Mouse (Mus musculus) heart, embryonic 12.5 days (tissue): ENCODE measurements around the gene Il10rb. TPM values are rescaled to one million over a fixed set of nuclear protein-coding genes. Genes with fewer than 3 reads are reported as not detected.
A peak's percentile ranks its signal among the peaks of the same experiment; 100 is the strongest.

Experiments used
- ATAC-seq: fragments of 200-750 bp; cut with Nextera tagmentation; 2 replicates; pipeline ENCODE4 v1.8.0; 2017; ENCODE audit warnings: moderate TSS enrichment, moderate library complexity; ENCODE audit not compliant: insufficient number of reproducible peaks, low FRiP score
- H3K27ac ChIP-seq: fragments of 300-500 bp; sonication (generic); 2 replicates; pipeline ENCODE4 v1.5.1; 2016; ENCODE audit warnings: mild to moderate bottlenecking, moderate library complexity; ENCODE audit not compliant: poor library complexity, severe bottlenecking
- H3K27me3 ChIP-seq: fragments of 300-500 bp; sonication (generic); replicated peaks from 2 replicates; pipeline ENCODE4 v1.6.1; 2016; ENCODE audit warnings: mild to moderate bottlenecking, moderate library complexity
- H3K36me3 ChIP-seq: fragments of 300-500 bp; sonication (generic); 2 replicates; pipeline ENCODE4 v1.6.1; 2016; ENCODE audit warnings: mild to moderate bottlenecking, moderate library complexity
- H3K4me1 ChIP-seq: fragments of 300-500 bp; sonication (generic); replicated peaks from 2 replicates; pipeline ENCODE4 v1.6.1; 2016; ENCODE audit warnings: mild to moderate bottlenecking
- H3K4me2 ChIP-seq: fragments of 300-500 bp; sonication (generic); 2 replicates; pipeline ENCODE4 v1.6.1; 2016; ENCODE audit warnings: mild to moderate bottlenecking, moderate library complexity
- H3K4me3 ChIP-seq: fragments of 300-500 bp; sonication (generic); 2 replicates; pipeline ENCODE4 v1.5.1; 2016; ENCODE audit warnings: mild to moderate bottlenecking
- H3K9ac ChIP-seq: fragments of 300-500 bp; sonication (generic); 2 replicates; pipeline ENCODE4 v1.6.1; 2016; ENCODE audit warnings: mild to moderate bottlenecking, moderate library complexity
- H3K9me3 ChIP-seq: fragments of 300-500 bp; sonication (generic); replicated peaks from 2 replicates; pipeline ENCODE4 v1.6.1; 2016; ENCODE audit warnings: mild to moderate bottlenecking, moderate library complexity
- WGBS: fragments of 180-500 bp; shearing (Covaris S2); methylation state at CpG from one replicate; pipeline ENCODE4 v1.1.7; 2016; 5-methylcytosine and 5-hydroxymethylcytosine counted together
- polyA plus RNA-seq: library from polyadenylated mRNA; unstranded; fragments of >200 nt; fragmentation: Nextera tagmentation; extraction: Ambion mirVana; gene quantifications from 2 replicates; pipeline ENCODE4 v1.2.1, GENCODE M21; 2016

The Il10rb gene
- polyA plus RNA-seq: 40.1 and 42.6 TPM in 2 replicates

DNA sequence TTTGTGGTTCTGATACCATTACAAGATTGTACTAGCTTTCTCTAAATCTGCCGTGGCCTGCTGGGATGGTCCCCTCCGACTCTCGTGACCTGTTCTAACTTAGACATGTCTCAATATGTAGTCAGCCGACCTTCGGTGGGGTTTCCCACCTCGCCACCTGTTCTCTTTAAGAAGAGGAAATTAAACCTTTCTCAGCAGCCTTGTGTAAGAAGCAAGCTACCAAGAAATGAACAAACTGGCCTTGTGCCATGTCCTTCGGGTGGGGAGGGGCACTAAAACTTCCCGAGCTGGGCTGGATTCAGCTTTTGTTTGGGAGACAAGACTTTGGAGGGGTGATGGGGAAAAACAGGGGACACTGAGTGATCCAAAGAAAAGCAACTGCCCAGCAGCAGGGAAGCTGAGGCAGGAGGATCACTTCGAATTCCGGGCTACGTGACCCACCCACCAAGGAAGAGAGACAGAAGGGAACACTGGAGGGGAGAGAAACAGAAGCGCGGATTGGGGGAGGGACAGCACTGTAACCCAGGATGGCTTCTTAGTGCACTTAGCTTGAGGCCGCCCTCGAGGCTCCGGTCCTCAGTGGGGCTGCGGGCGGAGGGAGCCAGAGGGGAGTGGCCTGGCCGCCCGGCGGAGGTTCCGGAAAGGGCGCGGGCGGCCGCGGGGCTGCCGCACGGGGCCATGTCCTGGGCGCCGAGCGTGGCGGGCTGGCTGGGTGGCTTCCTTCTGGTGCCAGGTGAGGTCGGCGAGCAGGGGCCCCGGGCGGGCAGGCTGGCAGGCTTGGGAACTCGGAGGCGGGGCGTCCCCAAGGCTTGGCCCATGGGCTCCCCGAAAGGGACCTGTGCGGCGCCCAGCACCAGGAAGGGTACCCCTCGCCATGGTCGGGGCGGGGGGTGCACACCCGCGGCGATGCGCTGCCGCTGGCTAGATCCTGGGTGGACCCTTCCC, at the start of gene Il10rb:
Gene Il10rb, plus strand, starts transcription at position 525 of the 945 bp plus-strand sequence.
- peaks cover 38% of the 10 kb centered on the region for H3K36me3 ChIP-seq

GRCm38 (mm10) chr16:91356760-91357525, 49.0 kb upstream of the Il10rb start:
- Histone ChIP-seq H3K36me3 (no peaks in the 10 kb centered on the region), H3K27me3 (peaks cover 27% of the 10 kb centered on the region), H3K9me3 (no peaks in the 10 kb centered on the region), H3K4me2 (no peak overlapping the region), H3K27ac (no peak overlapping the region), H3K4me1 (peaks cover 12% of the 10 kb centered on the region), H3K9ac (no peak overlapping the region), H3K4me3 (no peak overlapping the region)
- ATAC-seq: no peak
- WGBS: 78% methylated on average over 10 of the region's 10 CpGs

More for the DNA sequence above, at the start of gene Il10rb:
- Histone ChIP-seq H3K9ac (peak within 1 kb of the TSS; percentile 88), H3K4me2 (peak within 1 kb of the TSS; percentile 83), H3K4me3 (peak within 1 kb of the TSS; percentile 73), H3K27me3 (no peaks in the 10 kb centered on the region), H3K4me1 (peaks cover 36% of the 10 kb centered on the region), H3K27ac (peak within 1 kb of the TSS; percentile 82), H3K9me3 (no peaks in the 10 kb centered on the region)
- ATAC-seq: peak; percentile 92
- WGBS: 5% methylated on average over 51 of the region's 51 CpGs

DNA sequence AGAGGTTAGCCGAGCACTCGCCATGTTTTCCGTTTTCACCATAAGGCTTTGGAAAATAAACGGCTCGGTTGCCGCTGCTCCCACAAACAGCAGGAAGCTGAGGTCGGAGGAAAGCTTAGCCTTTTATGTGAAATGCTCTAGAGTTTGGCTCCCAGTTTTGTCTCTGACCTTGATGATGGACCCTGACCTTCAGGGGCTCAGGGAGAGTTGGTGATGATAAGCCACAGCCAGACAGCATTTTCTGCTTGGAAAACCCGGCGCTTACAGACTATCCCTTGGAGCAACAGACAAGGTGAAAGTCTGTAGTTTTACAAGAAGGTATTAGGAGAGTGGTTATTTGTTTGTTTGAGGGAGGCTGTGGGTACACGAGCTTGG, 48.5 kb upstream of the Il10rb start:
- Histone ChIP-seq H3K27me3 (peaks cover 26% of the 10 kb centered on the region), H3K4me1 (peaks cover 17% of the 10 kb centered on the region), H3K4me3 (no peak overlapping the region), H3K27ac (no peak overlapping the region), H3K36me3 (no peaks in the 10 kb centered on the region), H3K4me2 (no peak overlapping the region), H3K9me3 (no peaks in the 10 kb centered on the region), H3K9ac (no peak overlapping the region; the same call in 1 of the 2 replicates)
- whole genome bisulfite sequencing: 42% methylated on average over 10 of the region's 10 CpGs
- ATAC-seq: no peak

DNA sequence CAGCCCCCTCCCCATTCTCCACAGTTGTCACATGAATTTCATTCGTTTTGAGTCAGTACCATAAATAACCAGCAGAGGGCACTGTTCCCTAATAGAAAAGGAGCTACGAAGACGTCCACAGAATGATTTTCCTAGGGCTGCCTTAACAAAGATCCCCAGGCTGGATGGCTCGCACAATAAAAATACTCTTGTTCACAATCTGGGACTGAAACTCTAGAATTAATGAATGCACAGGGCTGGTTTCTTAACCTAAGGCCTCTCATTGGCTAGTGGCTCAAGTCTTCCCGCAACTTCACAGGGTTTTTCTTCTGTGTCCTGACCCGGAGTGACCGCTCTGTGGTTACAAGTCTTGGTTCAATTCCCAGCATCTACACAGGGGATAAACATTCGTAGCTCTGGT, 47.4 kb upstream of the Il10rb start:
- WGBS: 42% methylated on average over 8 of the region's 8 CpGs

DNA sequence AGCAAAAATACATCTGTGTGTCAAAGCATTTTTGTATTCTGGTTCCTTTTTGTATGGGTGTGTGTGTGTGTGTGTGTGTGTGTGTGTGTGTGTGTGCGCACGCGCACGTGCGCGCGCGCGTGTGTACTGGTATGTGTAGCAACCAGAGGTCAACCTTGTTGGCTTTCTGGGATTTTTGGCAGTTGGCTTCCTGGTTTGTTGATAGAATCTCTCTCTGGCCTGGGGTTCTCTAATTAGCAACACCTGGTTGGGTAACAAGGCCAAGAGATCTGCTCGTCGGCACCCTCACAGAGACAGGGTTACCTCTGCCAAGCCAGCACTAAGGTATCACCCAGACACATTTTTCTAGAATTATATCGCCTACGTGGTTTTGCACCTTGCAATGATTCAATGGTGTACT, 46.4 kb upstream of the Il10rb start:
- no peaks in the 10 kb centered on the region for H3K9me3 ChIP-seq
- no peak overlapping the region for H3K4me2 ChIP-seq
- H3K27ac ChIP-seq: no peak overlapping the region
- H3K4me1 ChIP-seq: peaks cover 33% of the 10 kb centered on the region
- H3K27me3 ChIP-seq: peaks cover 9% of the 10 kb centered on the region
- H3K4me3 ChIP-seq: no peak overlapping the region
- 93% methylated on average over 13 of the region's 13 CpGs for WGBS
- no peak for ATAC-seq
- no peak overlapping the region for H3K9ac ChIP-seq
- H3K36me3 ChIP-seq: no peaks in the 10 kb centered on the region

More for the DNA sequence above, 47.4 kb upstream of the Il10rb start:
- H3K4me1 ChIP-seq: peaks cover 24% of the 10 kb centered on the region
- no peak for ATAC-seq
- no peak overlapping the region for H3K4me2 ChIP-seq
- H3K9me3 ChIP-seq: no peaks in the 10 kb centered on the region
- H3K27ac ChIP-seq: no peak overlapping the region
- H3K9ac ChIP-seq: no peak overlapping the region
- H3K36me3 ChIP-seq: no peaks in the 10 kb centered on the region
- H3K27me3 ChIP-seq: peaks cover 17% of the 10 kb centered on the region
- H3K4me3 ChIP-seq: no peak overlapping the region

DNA sequence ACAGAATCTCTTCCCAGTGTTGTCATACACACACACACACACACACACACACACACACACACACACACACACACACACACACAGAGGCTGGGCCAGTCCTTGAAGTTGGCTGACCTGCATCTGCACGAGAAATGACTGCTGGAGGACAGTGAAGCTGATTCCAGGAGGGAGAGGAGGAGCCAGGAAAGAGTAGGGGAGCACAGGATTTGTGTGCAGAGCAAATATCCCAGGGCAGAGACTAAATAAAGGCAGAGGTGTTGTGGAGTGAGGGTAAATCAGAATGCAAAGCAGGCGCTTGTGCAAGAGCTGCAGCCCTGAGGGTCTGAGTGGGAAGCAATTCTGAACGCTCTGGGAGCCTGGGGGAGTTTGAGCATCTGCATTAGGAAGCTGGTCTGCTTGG, 45.8 kb upstream of the Il10rb start:
- no peak for ATAC-seq
- no peak overlapping the region for H3K4me3 ChIP-seq
- H3K36me3 ChIP-seq: no peaks in the 10 kb centered on the region
- no peak overlapping the region for H3K4me2 ChIP-seq
- no peaks in the 10 kb centered on the region for H3K9me3 ChIP-seq
- WGBS: 57% methylated on average over 3 of the region's 3 CpGs
- peaks cover 4% of the 10 kb centered on the region for H3K27me3 ChIP-seq
- no peak overlapping the region for H3K9ac ChIP-seq
- no peak overlapping the region for H3K27ac ChIP-seq
- peaks cover 33% of the 10 kb centered on the region for H3K4me1 ChIP-seq

GRCm38 (mm10) chr16:91362006-91362405, 44.0 kb upstream of the Il10rb start:
- Histone ChIP-seq H3K4me3 (no peak overlapping the region), H3K9me3 (no peaks in the 10 kb centered on the region), H3K4me1 (peaks cover 33% of the 10 kb centered on the region), H3K4me2 (no peak overlapping the region), H3K27me3 (no peaks in the 10 kb centered on the region), H3K27ac (peak overlapping the region; percentile 63), H3K9ac (no peak overlapping the region; the same call in 1 of the 2 replicates), H3K36me3 (no peaks in the 10 kb centered on the region)
- ATAC-seq: no peak
- WGBS: 59% methylated on average over 2 of the region's 2 CpGs

GRCm38 (mm10) chr16:91362616-91363272, 43.2 kb upstream of the Il10rb start:
- H3K4me1 ChIP-seq: peaks cover 28% of the 10 kb centered on the region
- peak overlapping the region; percentile 76 for H3K27ac ChIP-seq
- ATAC-seq: peak; percentile 46; the same call in 1 of the 2 replicates
- H3K36me3 ChIP-seq: no peaks in the 10 kb centered on the region
- H3K9ac ChIP-seq: no peak overlapping the region
- no peak overlapping the region for H3K4me2 ChIP-seq
- no peaks in the 10 kb centered on the region for H3K27me3 ChIP-seq
- WGBS: 46% methylated on average over 12 of the region's 12 CpGs
- no peaks in the 10 kb centered on the region for H3K9me3 ChIP-seq
- H3K4me3 ChIP-seq: no peak overlapping the region

GRCm38 (mm10) chr16:91363483-91363882, 42.5 kb upstream of the Il10rb start:
- WGBS: 25% methylated on average over 3 of the region's 3 CpGs
- peak; percentile 73 for ATAC-seq
- Histone ChIP-seq H3K36me3 (no peaks in the 10 kb centered on the region), H3K9ac (no peak overlapping the region), H3K27ac (peak overlapping the region; percentile 76), H3K4me3 (no peak overlapping the region), H3K9me3 (no peaks in the 10 kb centered on the region), H3K4me1 (peaks cover 26% of the 10 kb centered on the region), H3K27me3 (no peaks in the 10 kb centered on the region), H3K4me2 (no peak overlapping the region)

- Histone ChIP-seq H3K27me3 (no peaks in the 10 kb centered on the region), H3K9me3 (no peaks in the 10 kb centered on the region), H3K36me3 (no peaks in the 10 kb centered on the region), H3K9ac (no peak overlapping the region), H3K4me3 (no peak overlapping the region), H3K4me1 (peaks cover 27% of the 10 kb centered on the region), H3K27ac (no peak overlapping the region), H3K4me2 (no peak overlapping the region)
- no peak for ATAC-seq
Measured at GRCm38 (mm10) chr16:91366567-91366966, 39.4 kb upstream of the Il10rb start.

DNA sequence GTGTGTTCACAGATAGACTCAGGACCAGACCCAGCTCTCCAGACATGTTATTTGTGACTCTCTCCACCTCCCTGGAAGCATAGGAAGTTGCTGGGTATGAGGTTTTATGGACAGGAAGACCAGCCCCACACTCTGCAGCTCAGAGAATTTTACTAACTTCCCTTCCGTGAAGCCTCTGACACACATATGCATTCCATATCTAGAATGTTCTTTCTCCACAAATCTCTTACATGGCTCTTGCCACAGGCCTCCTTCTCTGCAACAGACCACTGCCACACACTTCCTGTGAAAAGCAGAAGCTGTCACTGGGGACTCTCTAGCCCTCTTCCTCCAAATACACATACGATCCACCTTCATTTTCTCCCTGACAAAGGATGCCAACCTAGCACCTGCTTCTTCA, 38.9 kb upstream of the Il10rb start:
- no peak for ATAC-seq
- Histone ChIP-seq H3K9me3 (no peaks in the 10 kb centered on the region), H3K4me2 (no peak overlapping the region), H3K4me3 (no peak overlapping the region), H3K27ac (no peak overlapping the region), H3K9ac (no peak overlapping the region), H3K4me1 (peaks cover 27% of the 10 kb centered on the region), H3K36me3 (no peaks in the 10 kb centered on the region), H3K27me3 (no peaks in the 10 kb centered on the region)
- 69% methylated on average over 2 of the region's 2 CpGs for WGBS
